Mouse (Mus musculus): ENCODE results near the gene Ppm1l. TPM values are rescaled to one million over a fixed set of nuclear protein-coding genes. Genes with fewer than 3 reads are reported as not detected.

Gene Ppm1l
- polyA plus RNA-seq, 1 experiment = 11.4 TPM

GRCm38 (mm10) chr3:69329910-69330309 is 13.2 kb downstream of the Ppm1l start:
- Histone ChIP-seq H3K4me3 (ENCODE audit: insufficient read depth, low read length) (no peak overlapping the region), H3K4me1 (ENCODE audit: control insufficient read depth, insufficient read depth, low read length) (no peaks in the 10 kb centered on the region), H3K27ac (ENCODE audit: insufficient read depth, low read length) (no peak overlapping the region)
- TF ChIP-seq POLR2A (IDR thresholded peaks at IDR 0.05; ENCODE audit: low read depth, low read length) (no peak), CTCF (IDR thresholded peaks at IDR 0.05; ENCODE audit: borderline replicate concordance, insufficient read depth, low read length) (no peak)

- H3K27ac ChIP-seq (ENCODE audit: insufficient read depth, low read length) = no peak overlapping the region
- H3K4me1 ChIP-seq (ENCODE audit: control insufficient read depth, insufficient read depth, low read length) = no peaks in the 10 kb centered on the region
- H3K4me3 ChIP-seq (ENCODE audit: insufficient read depth, low read length) = no peak overlapping the region
- TF ChIP-seq POLR2A (IDR thresholded peaks at IDR 0.05; ENCODE audit: low read depth, low read length) (no peak), CTCF (IDR thresholded peaks at IDR 0.05; ENCODE audit: borderline replicate concordance, insufficient read depth, low read length) (no peak)
Measured at GRCm38 (mm10) chr3:69333819-69334218, 17.2 kb downstream of the Ppm1l start.

- TF ChIP-seq POLR2A (IDR thresholded peaks at IDR 0.05; ENCODE audit: low read depth, low read length) (no peak), CTCF (IDR thresholded peaks at IDR 0.05; ENCODE audit: borderline replicate concordance, insufficient read depth, low read length) (no peak)
- Histone ChIP-seq H3K27ac (ENCODE audit: insufficient read depth, low read length) (no peak overlapping the region), H3K4me3 (ENCODE audit: insufficient read depth, low read length) (no peak overlapping the region), H3K4me1 (ENCODE audit: control insufficient read depth, insufficient read depth, low read length) (no peaks in the 10 kb centered on the region)
Measured at GRCm38 (mm10) chr3:69340486-69340885, 23.8 kb downstream of the Ppm1l start.

- TF ChIP-seq POLR2A (IDR thresholded peaks at IDR 0.05; ENCODE audit: low read depth, low read length) = no peak
- no peak for TF ChIP-seq CTCF (IDR thresholded peaks at IDR 0.05; ENCODE audit: borderline replicate concordance, insufficient read depth, low read length)
- H3K27ac ChIP-seq (ENCODE audit: insufficient read depth, low read length) = no peak overlapping the region
- H3K4me1 ChIP-seq (ENCODE audit: control insufficient read depth, insufficient read depth, low read length) = no peaks in the 10 kb centered on the region
- no peak overlapping the region for H3K4me3 ChIP-seq (ENCODE audit: insufficient read depth, low read length)
Measured at GRCm38 (mm10) chr3:69340971-69341370, 24.3 kb downstream of the Ppm1l start.

- TF ChIP-seq CTCF (IDR thresholded peaks at IDR 0.05; ENCODE audit: borderline replicate concordance, insufficient read depth, low read length) (no peak), POLR2A (IDR thresholded peaks at IDR 0.05; ENCODE audit: low read depth, low read length) (no peak)
- H3K27ac ChIP-seq (ENCODE audit: insufficient read depth, low read length) = no peak overlapping the region
- no peaks in the 10 kb centered on the region for H3K4me1 ChIP-seq (ENCODE audit: control insufficient read depth, insufficient read depth, low read length)
- H3K4me3 ChIP-seq (ENCODE audit: insufficient read depth, low read length) = no peak overlapping the region
Measured at GRCm38 (mm10) chr3:69341514-69341913, 24.9 kb downstream of the Ppm1l start.

- Histone ChIP-seq H3K4me1 (ENCODE audit: control insufficient read depth, insufficient read depth, low read length) (no peaks in the 10 kb centered on the region), H3K4me3 (ENCODE audit: insufficient read depth, low read length) (no peak overlapping the region), H3K27ac (ENCODE audit: insufficient read depth, low read length) (no peak overlapping the region)
- TF ChIP-seq POLR2A (IDR thresholded peaks at IDR 0.05; ENCODE audit: low read depth, low read length) (no peak), CTCF (IDR thresholded peaks at IDR 0.05; ENCODE audit: borderline replicate concordance, insufficient read depth, low read length) (no peak)
Measured at GRCm38 (mm10) chr3:69342247-69342921, 25.7 kb downstream of the Ppm1l start.

- no peaks in the 10 kb centered on the region for H3K4me1 ChIP-seq (ENCODE audit: control insufficient read depth, insufficient read depth, low read length)
- no peak overlapping the region for H3K4me3 ChIP-seq (ENCODE audit: insufficient read depth, low read length)
- no peak overlapping the region for H3K27ac ChIP-seq (ENCODE audit: insufficient read depth, low read length)
- TF ChIP-seq POLR2A (IDR thresholded peaks at IDR 0.05; ENCODE audit: low read depth, low read length) (no peak), CTCF (IDR thresholded peaks at IDR 0.05; ENCODE audit: borderline replicate concordance, insufficient read depth, low read length) (no peak)
Measured at GRCm38 (mm10) chr3:69343124-69343523, 26.5 kb downstream of the Ppm1l start.

GRCm38 (mm10) chr3:69346514-69346913 is 29.9 kb downstream of the Ppm1l start:
- no peaks in the 10 kb centered on the region for H3K4me1 ChIP-seq (ENCODE audit: control insufficient read depth, insufficient read depth, low read length)
- H3K27ac ChIP-seq (ENCODE audit: insufficient read depth, low read length) = no peak overlapping the region
- TF ChIP-seq CTCF (IDR thresholded peaks at IDR 0.05; ENCODE audit: borderline replicate concordance, insufficient read depth, low read length) (no peak), POLR2A (IDR thresholded peaks at IDR 0.05; ENCODE audit: low read depth, low read length) (no peak)
- H3K4me3 ChIP-seq (ENCODE audit: insufficient read depth, low read length) = no peak overlapping the region

- no peak overlapping the region for H3K27ac ChIP-seq (ENCODE audit: insufficient read depth, low read length)
- H3K4me1 ChIP-seq (ENCODE audit: control insufficient read depth, insufficient read depth, low read length) = no peaks in the 10 kb centered on the region
- no peak overlapping the region for H3K4me3 ChIP-seq (ENCODE audit: insufficient read depth, low read length)
- TF ChIP-seq CTCF (IDR thresholded peaks at IDR 0.05; ENCODE audit: borderline replicate concordance, insufficient read depth, low read length) (no peak), POLR2A (IDR thresholded peaks at IDR 0.05; ENCODE audit: low read depth, low read length) (no peak)
Measured at GRCm38 (mm10) chr3:69348197-69348920, 31.7 kb downstream of the Ppm1l start.

- TF ChIP-seq CTCF (IDR thresholded peaks at IDR 0.05; ENCODE audit: borderline replicate concordance, insufficient read depth, low read length) = no peak
- no peak for TF ChIP-seq POLR2A (IDR thresholded peaks at IDR 0.05; ENCODE audit: low read depth, low read length)
- no peak overlapping the region for H3K27ac ChIP-seq (ENCODE audit: insufficient read depth, low read length)
- H3K4me1 ChIP-seq (ENCODE audit: control insufficient read depth, insufficient read depth, low read length) = no peaks in the 10 kb centered on the region
Measured at GRCm38 (mm10) chr3:69348921-69349237, 32.2 kb downstream of the Ppm1l start.

More at GRCm38 (mm10) chr3:69348921-69349237, 32.2 kb downstream of the Ppm1l start:
- H3K4me3 ChIP-seq (ENCODE audit: insufficient read depth, low read length) = no peak overlapping the region
